Mouse (Mus musculus) R1 (cell line): ENCODE data around the gene Rab11fip3.

ENCODE experiments used
- DNase-seq: peaks from one replicate; pipeline ENCODE4 v3.0.0-alpha.2; 2018; ENCODE audit warnings: low read depth, low spot score

Gene Rab11fip3

GRCm38 (mm10) chr17:26087059-26087564 lies 17.8 kb upstream of the Rab11fip3 start:
- peak; percentile 56 for DNase-seq

DNA sequence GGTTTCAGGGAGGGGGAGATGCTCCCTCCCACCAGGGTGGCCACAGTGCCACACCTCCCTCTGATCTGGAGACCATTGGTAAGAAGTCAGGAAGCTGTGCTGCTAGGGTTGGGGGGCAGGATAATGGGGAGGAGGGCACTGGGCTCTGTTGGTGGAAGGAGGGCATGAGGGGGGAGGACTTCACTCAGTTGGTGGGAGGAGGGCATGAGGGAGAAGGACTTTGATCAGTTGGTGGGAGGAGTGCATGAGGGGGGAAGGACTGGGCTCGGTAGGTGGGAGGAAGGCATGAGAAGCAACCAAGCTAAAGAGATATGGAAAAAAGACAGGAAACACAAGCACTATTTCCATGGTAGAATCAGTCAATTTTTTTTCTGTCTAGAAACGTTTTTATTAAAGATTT lies 11.5 kb upstream of the Rab11fip3 start:
- DNase-seq, result no peak

GRCm38 (mm10) chr17:26078851-26079250 lies 9.5 kb upstream of the Rab11fip3 start:
- DNase-seq, result no peak

DNA sequence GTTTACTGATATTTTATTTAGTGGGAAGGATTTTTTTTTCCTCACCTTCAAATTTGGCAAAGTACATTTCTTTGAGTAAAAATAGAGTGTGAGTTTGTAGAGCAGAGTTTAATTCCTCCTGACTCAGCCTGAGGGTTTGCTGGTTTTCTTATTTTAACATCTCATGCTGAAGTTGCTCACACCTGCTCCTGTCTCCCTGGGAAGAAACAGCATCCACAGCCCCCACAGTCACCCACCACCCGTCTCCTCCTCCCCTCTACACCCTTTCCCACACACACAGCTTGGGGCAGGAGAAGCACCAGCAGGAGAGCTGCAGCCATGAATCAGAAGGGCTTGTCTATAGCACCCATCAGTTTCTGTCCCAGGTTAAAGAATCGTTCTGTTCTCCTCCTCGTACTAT lies 5.9 kb upstream of the Rab11fip3 start:
- DNase-seq, result no peak

- DNase-seq, result no peak
These were observed 781 bp upstream of the Rab11fip3 start for GRCm38 (mm10) chr17:26070136-26070535.

GRCm38 (mm10) chr17:26068024-26068830 lies 1.1 kb downstream of the Rab11fip3 start:
- no peak for DNase-seq

DNA sequence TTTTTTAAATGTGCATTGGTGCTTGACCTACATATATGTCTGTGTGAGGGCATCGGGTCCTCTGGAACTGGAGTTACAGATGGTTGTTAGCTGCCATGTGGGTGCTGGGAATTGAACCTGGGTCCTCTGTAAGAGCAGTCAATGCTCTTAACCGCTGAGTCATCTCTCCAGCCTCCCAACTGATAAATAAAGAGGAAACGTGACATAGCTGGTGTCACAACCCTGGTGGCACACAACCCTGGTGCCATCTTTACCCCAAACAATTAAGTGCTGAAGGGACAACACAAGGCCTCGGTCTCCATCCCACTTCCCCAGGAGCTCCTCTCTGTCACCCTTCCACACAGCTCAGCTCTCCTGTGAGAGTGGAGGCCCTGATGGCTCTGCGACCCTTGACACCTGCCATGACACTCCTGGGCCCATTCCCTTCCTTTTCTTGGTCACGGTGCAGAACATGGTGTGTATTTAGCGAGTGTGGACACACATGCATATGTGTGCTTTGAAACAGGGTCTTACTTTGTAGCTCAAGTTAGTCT lies 2.8 kb downstream of the Rab11fip3 start:
- no peak for DNase-seq

- no peak for DNase-seq
These were observed 4.4 kb downstream of the Rab11fip3 start for GRCm38 (mm10) chr17:26064916-26065315.

DNA sequence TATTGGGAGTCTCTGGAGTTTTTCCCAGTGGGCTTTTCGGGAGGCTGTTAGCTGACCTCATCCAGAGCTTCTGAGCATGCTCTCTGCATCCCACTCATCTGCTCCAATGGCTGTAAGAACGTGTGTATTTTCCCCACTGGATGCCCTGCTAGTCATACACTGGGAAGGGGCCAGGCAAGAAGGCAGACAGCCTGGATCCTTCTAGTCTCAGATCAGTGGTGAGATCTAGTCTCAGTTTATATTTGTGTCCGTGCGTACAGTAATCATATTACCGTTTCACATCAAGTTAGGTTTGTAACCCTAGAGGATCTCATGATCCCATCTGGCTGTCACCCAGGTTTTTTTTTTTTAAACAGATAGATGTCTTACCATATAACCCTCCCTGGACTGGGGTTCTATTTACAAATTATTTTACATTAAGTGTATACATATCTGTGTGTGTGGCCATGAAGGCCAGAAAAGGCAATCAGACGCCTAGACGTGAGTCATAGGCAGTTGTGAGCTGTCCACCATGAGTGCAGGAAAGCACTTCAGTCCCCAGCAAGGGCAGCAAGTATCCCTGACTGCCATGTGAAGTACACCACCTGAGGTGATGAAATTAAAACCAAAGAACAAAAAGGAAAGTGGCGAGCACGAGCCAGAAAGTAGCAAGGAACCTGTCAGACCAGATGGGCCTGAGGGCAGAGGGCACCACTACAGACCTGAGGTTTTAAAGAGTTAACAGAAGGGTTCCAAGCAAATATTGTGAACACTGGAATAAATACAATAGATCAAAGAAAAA lies 11.4 kb downstream of the Rab11fip3 start:
- no peak for DNase-seq

- no peak for DNase-seq
These were observed 12.1 kb downstream of the Rab11fip3 start for GRCm38 (mm10) chr17:26057278-26057677.

DNA sequence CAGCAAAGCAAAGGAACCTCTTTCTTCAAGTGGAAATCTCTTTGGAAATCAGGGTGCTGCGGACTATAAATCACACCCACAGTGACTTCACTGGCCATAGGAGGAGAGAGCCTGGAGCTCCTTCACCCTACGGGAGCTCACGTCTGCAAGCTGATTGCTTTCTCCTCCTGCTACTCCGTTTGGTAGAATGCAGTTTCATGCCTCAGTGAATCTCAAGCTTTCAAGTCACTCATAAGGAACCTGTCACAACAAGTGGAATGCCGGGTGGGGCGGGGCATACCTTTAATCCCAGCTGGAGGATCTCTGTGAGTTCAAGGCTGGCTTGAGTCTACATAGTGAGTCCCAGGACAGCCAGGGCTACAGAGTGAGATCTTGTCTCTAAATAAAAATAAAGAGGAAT lies 14.2 kb downstream of the Rab11fip3 start:
- DNase-seq, result peak; percentile 64

- DNase-seq, result no peak
These were observed 15.1 kb downstream of the Rab11fip3 start for GRCm38 (mm10) chr17:26054133-26054845.

DNA sequence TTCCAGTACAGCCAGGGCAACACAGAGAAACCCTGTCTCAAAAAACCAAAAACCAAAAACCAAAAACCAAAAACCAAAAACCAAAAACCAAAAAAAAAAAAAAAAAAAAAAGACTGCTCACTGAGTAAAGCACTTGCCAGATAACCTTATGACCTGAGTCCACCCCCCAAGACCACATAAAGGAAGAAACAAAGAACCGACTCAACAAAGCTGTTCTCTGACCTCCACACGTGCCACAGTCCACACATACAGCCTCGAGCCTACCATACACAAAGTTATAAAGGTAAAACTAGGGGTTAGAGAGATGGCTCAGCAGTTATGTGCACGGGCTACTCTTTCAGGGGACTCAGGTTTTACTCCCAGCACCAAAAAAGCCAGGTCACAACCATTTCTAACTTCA lies 16.6 kb downstream of the Rab11fip3 start:
- no peak for DNase-seq

GRCm38 (mm10) chr17:26052074-26052473 lies 17.3 kb downstream of the Rab11fip3 start:
- no peak for DNase-seq

DNA sequence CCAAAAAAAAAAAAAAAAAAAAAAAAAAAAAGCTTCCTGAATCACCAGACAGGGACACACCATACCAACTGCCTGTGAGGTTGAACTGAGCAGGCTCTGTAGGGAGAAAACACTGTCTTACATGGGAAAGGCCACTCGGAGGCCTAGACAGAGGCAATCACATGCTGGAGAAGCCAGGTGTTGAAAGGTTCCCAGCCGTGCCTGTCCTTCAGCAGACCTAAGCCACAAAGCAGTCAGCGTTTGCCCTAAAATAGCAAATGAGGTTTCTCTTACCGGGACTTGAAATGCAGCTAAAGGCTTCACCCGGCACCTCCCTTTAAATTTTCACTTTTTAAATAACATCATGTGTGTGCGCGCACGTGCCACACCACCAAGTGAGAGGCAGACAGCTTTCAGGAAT lies 21.2 kb downstream of the Rab11fip3 start:
- DNase-seq, result no peak

DNA sequence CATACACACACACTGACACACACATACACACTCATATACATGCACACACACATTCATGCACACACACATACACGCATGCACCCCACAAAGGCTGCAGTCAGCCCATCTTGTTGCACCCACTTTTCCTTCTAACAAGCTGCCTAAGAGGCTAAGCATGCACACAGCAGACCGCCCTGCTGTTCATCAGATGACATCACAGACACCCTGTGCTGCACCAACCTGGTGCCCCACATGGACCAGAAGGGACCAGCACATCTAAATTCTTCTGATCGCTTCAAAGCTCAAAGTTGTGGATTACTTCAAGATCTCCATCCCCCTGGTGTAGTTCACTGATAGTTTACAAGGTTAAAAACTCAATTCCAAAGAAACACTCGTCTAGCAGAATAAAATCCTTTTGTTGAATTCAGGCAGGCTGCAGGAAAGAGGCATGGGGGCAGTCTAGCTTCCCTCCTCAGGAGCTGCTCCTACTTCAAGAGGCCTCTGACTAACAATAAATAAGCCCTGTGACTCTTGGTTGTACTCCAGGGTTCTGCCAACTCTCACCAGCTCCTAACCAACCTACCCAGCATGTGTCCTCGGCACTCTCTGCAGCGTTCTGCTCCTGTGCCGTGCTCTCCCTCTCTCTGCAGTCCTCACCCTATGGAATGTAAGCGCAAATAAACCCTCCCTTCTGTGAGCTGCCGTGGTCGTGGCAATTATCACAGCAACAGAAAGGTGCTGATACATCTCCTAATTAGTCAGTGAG lies 22.9 kb downstream of the Rab11fip3 start:
- DNase-seq, result no peak

- no peak for DNase-seq
These were observed 24.1 kb downstream of the Rab11fip3 start for GRCm38 (mm10) chr17:26045285-26045684.

DNA sequence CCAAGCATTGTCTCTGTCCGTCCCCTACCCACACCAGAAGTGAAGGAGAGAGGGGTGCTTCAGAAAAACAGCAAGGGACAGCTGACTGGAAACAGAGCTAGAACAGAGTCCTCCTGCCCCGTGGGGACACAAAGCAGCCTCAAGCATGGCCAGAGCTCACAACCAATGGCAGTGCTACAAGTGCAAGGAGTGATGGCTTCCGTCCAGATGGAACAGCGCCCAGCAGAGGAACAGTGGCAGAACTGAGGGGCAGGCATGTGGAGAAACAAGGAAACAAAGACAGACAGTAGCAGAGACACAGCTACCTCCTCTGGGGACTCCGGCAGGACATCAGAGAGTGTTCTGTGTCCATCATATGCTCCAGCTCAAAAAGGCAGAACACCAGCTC lies 26.1 kb downstream of the Rab11fip3 start:
- DNase-seq, result no peak

GRCm38 (mm10) chr17:26042599-26043248 lies 26.6 kb downstream of the Rab11fip3 start:
- DNase-seq, result no peak

DNA sequence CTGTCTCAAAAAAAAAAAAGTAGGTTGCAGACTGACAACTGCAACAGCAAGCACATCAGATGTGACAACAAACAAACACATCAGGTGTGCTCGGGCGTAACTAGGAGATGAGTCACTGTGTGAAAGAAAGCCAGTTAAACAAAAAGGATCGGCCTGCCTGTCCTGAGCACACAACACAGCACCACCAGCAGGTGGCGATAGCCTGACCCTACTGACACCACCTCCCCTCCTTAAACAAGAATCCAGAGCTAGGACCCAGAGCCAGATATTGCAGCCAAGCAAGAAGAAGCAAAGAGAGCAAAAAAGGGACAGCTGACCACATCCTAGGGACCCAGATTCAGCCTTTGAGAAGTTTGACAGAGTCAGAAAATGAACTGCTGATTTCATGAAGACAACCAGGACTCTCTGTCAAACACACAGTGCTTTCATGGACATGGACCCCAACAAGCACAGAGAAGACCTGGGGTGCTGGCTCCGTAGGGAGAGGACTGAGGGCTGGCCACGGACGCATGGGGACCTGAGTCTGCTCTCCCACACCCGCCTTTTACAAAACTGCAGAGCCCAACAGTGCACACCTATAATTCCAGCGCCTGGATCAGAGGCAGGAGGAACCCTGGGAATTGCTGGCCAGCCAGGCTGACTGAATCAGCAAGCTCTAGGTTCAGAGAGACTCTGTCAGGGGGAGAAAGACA lies 28.1 kb downstream of the Rab11fip3 start:
- peak; percentile 89 for DNase-seq
